Mouse (Mus musculus) CD4-positive naive resting alpha-beta T cell, adult 76 days (primary cell): ENCODE results near the gene Amigo1. TPM values are rescaled to one million over a fixed set of nuclear protein-coding genes. Genes with fewer than 3 reads are reported as not detected.

Experiments used
- total RNA-seq: library from RNA; stranded (reverse); gene quantifications from one replicate; pipeline ENCODE4 v1.2.4, GENCODE M21; 2023

Gene Amigo1
- total RNA-seq = 1.8 TPM

DNA sequence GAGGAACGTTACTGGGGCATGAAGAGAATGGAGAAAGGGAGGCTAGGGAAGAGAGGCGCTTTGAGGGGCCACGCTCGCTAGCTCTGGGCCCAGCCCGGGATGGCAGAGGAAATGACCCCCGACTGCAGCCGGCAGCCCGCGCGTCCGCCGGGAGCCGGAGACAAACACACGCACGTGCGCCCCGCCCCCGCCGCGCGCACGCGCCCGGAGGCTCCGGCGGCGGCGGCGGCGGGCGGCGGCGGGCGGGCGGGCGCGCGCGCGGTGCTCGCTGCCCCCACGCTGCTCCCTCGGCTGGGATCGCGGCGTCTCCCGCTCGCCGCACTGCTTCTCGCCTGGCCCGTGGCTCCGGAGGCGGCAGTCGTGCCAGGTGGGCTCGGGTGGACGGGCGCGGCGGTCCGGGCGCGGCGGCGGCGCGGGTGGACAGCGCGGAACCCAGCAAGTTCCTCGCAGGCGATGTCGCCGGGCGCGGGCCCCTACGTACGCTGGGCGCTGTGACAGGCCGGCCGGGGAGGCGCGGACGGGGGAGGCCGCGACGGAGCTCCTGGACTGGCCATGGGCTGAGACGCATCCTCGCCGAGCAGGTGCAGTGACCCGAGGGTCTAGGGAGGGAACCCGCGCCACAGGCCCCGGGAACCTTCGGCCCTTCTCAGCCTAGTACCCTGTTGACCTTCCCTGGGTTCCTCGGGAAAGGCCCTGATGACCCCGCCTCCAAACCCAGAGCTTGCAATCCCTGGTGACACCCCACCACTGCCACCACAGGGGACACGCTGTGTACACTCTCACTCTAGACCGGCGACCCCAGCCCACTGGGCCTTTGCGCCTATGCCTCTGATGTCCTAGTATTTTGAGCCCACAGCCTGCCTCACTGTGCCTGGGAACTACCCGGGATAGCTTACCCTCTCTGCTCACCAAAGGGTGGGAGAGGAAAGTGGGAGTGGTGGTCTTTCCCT lies at the start of gene Amigo1:
TSS of gene Amigo1 (plus strand) at position 238 of the 950 bp plus-strand sequence.

DNA sequence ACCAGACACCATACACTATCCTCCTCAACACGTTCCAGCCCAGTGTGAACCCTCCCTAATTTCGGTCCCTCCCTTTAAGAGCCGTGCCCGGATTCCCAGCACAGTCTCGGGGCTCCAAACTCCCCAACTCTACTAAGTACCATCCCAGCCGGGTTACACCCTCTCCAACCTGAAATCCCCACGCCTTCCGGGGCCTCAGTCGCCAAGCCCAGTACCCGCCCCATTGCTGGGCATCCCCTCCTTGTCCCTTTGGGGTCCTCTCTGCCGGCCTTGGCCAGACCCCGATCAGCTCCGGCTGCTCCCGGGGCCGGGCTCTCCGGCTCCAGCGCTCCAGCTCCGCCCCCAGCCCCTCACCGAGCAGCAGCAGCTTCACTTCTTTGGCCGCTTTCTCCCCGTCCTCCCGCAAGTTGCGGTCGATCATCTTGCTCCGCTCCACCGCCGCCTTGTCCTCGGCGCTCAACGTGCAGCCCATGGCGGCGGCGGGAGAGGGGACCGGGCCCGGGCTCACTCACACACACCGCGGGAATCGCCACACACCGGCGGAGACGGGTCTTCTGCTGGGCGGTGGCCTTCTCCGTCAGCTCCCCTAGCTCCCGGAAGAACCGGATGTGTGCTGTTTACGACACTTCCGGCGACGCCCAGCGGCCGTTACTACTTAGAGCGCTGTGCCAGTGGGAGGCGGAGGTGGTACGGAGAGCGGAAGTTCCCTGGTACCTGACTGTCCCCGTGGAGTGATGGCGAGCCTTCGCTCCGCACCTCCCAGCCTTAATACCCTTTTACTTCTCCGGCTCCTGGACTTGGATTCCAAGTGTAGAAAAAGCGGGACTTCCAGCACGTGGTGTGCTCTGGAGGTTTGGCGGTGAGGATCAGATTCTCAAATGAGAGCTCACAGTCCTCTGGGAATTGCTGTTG lies 40.3 kb upstream of the Amigo1 start, which contains the start of gene Gnai3:
TSS of gene Gnai3 (minus strand) at position 613 of the 912 bp plus-strand sequence.

GRCm38 (mm10) chr3:108154656-108155055 lies 31.5 kb upstream of the Amigo1 start, which contains the start of gene Gpr61:
Gene Gpr61, minus strand, starts transcription at chr3:108154882.

GRCm38 (mm10) chr3:108200329-108201323 lies 14.5 kb downstream of the Amigo1 start, which contains the start of gene Cyb561d1:
Gene Cyb561d1, minus strand, starts transcription at chr3:108201212.

GRCm38 (mm10) chr3:108210771-108211139 lies 24.6 kb downstream of the Amigo1 start, which contains the start of gene Atxn7l2:
Gene Atxn7l2, minus strand, starts transcription at chr3:108210934.

DNA sequence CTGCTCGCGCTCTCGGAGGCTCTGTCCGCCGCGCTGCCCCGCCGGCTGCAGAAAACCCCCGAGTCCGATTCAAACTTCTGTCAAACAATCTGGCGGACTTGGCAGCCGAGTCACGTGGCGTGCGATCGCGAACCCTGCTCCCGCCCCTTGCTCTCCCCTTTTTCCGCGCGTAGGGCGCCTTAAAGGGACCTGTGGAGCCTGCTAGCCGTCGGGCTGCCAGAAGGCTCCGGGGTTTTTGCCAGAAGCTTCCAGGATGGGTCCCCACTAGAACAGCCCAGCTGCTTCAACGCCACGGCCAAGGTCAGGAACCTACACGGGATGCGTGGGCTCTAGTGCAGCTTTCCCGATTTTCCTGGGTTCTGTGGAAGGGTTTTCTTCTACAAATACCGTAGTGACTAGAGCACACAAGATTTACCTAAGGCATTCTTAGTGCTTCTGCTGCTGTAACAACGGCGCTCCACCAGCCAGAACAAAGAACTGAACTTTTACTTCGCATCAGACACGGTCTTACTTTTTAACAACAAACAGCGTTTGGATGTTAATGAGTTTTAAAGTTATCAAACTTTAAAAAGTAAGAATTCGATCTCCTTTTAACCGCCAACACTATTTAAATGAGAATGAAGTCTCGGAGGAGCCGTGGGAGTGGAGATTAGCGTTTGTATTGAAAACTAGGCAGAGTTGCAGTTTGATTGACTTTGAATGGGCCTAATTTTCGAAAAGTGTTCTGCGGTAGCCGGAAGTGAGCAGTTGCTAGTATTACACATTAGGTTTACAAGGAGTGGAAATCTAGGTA lies 40.6 kb downstream of the Amigo1 start, which contains the start of gene Sypl2:
TSS of gene Sypl2 (minus strand) at position 91 of the 793 bp plus-strand sequence.

Other genes starting within 250 kb of the Amigo1 start
- not detected for gene Gstm6, start 242.6 kb upstream of the Amigo1 start, total RNA-seq
- gene Gstm3, start 217.1 kb upstream of the Amigo1 start, total RNA-seq = not detected
- not detected for gene Gstm2, start 199.9 kb upstream of the Amigo1 start, total RNA-seq
- 7.4 TPM for gene Gstm1, start 168.4 kb upstream of the Amigo1 start, total RNA-seq
- gene Gstm4, start 141.4 kb upstream of the Amigo1 start, total RNA-seq = 2.7 TPM
- 29.5 TPM for gene Ampd2, start 99.7 kb upstream of the Amigo1 start, total RNA-seq
- not detected for gene Gnat2, start 93.5 kb upstream of the Amigo1 start, total RNA-seq
- gene Gnai3, start 40.2 kb upstream of the Amigo1 start, total RNA-seq = 93.5 TPM
- gene Gpr61, start 31.5 kb upstream of the Amigo1 start, total RNA-seq = not detected
- gene Cyb561d1, start 14.9 kb downstream of the Amigo1 start, total RNA-seq = 30.4 TPM
- 44.7 TPM for gene Atxn7l2, start 24.6 kb downstream of the Amigo1 start, total RNA-seq
- gene Sypl2, start 40.3 kb downstream of the Amigo1 start, total RNA-seq = not detected
- gene Psma5, start 70.6 kb downstream of the Amigo1 start, total RNA-seq = 29.1 TPM
- gene Sort1, start 97.7 kb downstream of the Amigo1 start, total RNA-seq = 1.1 TPM
- not detected for gene Mybphl, start 178.6 kb downstream of the Amigo1 start, total RNA-seq
- not detected for gene Psrc1, start 197.5 kb downstream of the Amigo1 start, total RNA-seq
- 10.1 TPM for gene Celsr2, start 229.2 kb downstream of the Amigo1 start, total RNA-seq